Mouse (Mus musculus) thymus, adult 2 months (tissue): Measurements from ENCODE around the gene Nfyc.

Source experiments
- CTCF ChIP-seq: fragments of 200-500 bp; IDR thresholded peaks from 2 replicates; pipeline ENCODE4 v1.5.1; 2012; ENCODE audit warnings: mild to moderate bottlenecking, control low read depth, low read length, moderate library complexity, borderline replicate concordance; ENCODE audit not compliant: control insufficient read depth, poor library complexity, insufficient read depth; ENCODE audit errors: extremely low read depth
- POLR2A ChIP-seq: fragments of 200-500 bp; IDR thresholded peaks from 2 replicates; pipeline ENCODE4 v1.6.1; 2012; ENCODE audit warnings: mild to moderate bottlenecking, low read length, control low read depth, moderate library complexity; ENCODE audit not compliant: control insufficient read depth, poor library complexity, insufficient read depth; ENCODE audit errors: extremely low read depth

DNA sequence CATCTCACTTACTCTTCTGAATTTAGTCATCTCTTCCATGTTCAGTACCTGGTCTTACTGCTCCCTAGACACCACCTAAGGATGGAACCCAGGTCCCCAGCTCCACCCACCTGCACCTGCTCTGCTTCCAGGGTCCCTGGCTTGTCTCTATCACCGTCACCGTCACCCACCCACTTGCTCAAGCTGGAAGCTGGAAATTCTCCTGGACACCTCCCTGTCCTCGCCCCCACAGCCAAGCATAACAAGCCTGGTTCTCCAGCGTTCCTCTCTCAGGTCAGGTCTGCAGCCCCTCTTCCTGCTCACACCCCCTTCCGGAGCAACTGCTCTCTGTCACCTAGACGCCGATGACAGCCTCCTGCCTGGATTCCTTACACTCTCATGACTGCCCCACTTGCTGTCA is 28.5 kb upstream of the Nfyc start:
- no peak for TF ChIP-seq CTCF
- TF ChIP-seq POLR2A: no peak
